Mouse (Mus musculus) layer of hippocampus, postnatal 14 days (tissue): Measurements from ENCODE around the gene Kcna7. TPM values are rescaled to one million over a fixed set of nuclear protein-coding genes. Genes with fewer than 3 reads are reported as not detected.

Experiments used
- DNase-seq, 2 experiments: peaks; one replicate each; pipeline ENCODE4 v3.0.0; 2021 to 2022; ENCODE audit warnings: low spot score in 2 of 2, mixed read lengths in 1 of 2
- microRNA-seq, 2 experiments: library from miRNA; unstranded; fragments of <30 nt; microRNA quantifications; one replicate each; pipeline ENCODE4 v1.2.0; 2021
- total RNA-seq, 2 experiments: library from RNA; stranded (reverse); gene quantifications; 2 replicates each; pipeline ENCODE4 v1.2.3; 2021

Kcna7 gene
- total RNA-seq, 2 experiments from 2014 or later, result not detected

DNA sequence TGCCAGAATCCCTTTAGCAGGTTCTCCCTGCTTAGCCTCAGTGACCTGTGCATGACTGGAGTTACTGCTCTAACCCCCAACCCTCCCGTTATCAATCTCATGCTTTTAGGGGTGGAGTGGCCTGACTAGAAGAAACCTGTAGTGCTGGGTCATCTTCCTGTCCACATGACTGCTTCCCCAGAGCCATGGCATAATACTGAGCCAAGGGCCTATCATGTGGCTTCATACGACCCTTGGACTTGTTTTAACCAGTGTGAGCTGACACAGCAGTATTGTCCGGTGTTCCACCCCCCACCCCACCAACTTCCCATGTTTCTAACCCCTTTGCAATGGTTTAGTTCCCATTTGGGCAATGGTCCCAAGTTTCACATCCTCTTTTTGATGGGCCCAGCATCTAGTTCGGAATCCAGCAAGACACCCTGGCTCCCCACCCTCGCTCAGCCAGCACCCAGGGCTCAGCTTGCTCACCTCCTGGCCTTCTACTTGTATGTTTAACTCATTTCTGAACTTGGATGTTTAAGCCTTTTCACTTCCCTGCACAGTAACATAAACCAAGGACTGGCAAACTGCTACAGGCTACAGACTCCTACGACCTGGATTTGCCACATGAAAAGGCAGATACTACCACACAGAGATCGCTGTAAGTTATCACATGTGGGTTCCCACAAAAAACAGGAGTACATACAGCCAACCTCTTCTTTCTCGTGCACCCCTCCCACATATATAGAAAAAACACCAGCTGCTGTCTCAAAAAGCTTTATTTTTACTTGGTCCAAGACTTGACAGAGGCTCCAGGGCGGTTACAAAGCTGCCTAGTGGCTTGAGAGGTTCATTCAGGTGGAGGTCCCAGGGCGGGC lies 52.0 kb downstream of the Kcna7 start:
- DNase-seq, result peak in 1 of 2 experiments; percentile 71

DNA sequence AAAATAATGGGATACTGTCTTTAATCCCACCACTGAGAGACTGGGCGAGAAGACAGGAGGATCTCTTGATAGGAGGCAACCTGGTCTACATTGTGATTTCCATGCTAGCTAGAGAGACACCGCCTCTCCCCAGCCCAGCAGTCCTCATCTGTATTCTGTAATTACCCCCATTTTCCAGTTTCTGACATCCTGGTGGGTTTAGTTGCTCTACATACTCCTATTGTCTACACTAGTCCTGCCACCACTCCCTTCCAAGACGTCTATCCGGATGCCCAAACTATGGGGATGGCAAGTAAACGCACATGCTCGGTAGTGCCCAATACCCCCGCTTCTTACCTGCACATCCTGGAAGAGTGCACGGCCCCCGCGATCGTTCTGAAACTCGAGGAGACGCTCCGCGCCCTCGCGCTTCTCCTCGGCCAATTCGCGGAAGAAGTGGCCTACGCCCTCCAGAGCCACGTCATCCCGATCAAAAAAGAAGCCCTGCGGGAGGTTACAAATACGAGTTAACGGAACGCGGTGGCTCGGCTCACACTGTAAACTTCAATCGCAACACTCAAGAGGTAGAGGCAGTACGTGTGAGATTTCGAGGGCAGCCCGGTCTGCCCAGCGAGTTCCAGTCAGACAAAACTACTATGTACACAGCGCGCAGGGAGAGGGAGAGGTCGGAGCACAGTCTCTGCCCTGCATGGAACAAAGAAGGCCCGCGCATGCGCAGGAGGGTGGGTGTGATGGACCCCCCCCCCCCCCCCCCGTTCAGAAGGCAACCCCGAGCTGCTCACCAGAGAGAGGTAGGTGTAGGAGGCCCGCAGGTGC lies 53.5 kb downstream of the Kcna7 start:
- peak; percentile 78 to 85 for DNase-seq

Small RNA genes lying within 50 kb of the gene (microRNA-seq; reads per million reads assigned to microRNA genes)
- gene Gm22133, result 0 reads per million in 2 experiments

Other genes with a start within 250 kb of the Kcna7 start
- gene Slc17a7, start 241.7 kb upstream of the Kcna7 start, total RNA-seq, result 1,000 to 10,000 TPM; 1,582 to 1,636 TPM
- under 1 TPM in 1 of 2 experiments, not detected in 1; 0.26 TPM for gene Gfy, start 226.1 kb upstream of the Kcna7 start, total RNA-seq
- not detected for gene Pth2, start 224.7 kb upstream of the Kcna7 start, total RNA-seq
- gene Ccdc155, start 200.8 kb upstream of the Kcna7 start, total RNA-seq, result 1 to 10 TPM; 2.0 to 2.7 TPM
- 1 to 10 TPM; 2.6 to 3.3 TPM for gene Dkkl1, start 193.5 kb upstream of the Kcna7 start, total RNA-seq
- 10 to 100 TPM in 1 of 2 experiments, 1 to 10 TPM in 1; 6.9 to 11.5 TPM for gene Tead2, start 189.9 kb upstream of the Kcna7 start, total RNA-seq
- gene Cd37, start 166.5 kb upstream of the Kcna7 start, total RNA-seq, result 1 to 10 TPM; 4.0 TPM
- 1 to 10 TPM; 1.4 to 2.3 TPM for gene Slc6a16, start 164.6 kb upstream of the Kcna7 start, total RNA-seq
- not detected for gene Slc6a21, start 128.1 kb upstream of the Kcna7 start, total RNA-seq
- gene Trpm4, start 71.9 kb upstream of the Kcna7 start, total RNA-seq, result 10 to 100 TPM; 14.8 to 15.5 TPM
- under 1 TPM; 0.50 to 0.69 TPM for gene Hrc, start 70.4 kb upstream of the Kcna7 start, total RNA-seq
- 100 to 1,000 TPM; 133 TPM for gene Ppfia3, start 38.6 kb upstream of the Kcna7 start, total RNA-seq
- 100 to 1,000 TPM; 148 to 157 TPM for gene Lin7b, start 35.1 kb upstream of the Kcna7 start, total RNA-seq
- gene Snrnp70, start 9.9 kb upstream of the Kcna7 start, total RNA-seq, result 100 to 1,000 TPM; 386 to 456 TPM
- gene Ntf5, start 8.0 kb downstream of the Kcna7 start, total RNA-seq, result under 1 TPM in 1 of 2 experiments, not detected in 1; 0.31 TPM
- gene Lhb, start 15.2 kb downstream of the Kcna7 start, total RNA-seq, result under 1 TPM in 1 of 2 experiments, not detected in 1; 0.69 TPM
- gene Gys1, start 29.2 kb downstream of the Kcna7 start, total RNA-seq, result 10 to 100 TPM; 17.7 to 18.7 TPM
- 10 to 100 TPM; 30.4 to 45.0 TPM for gene Ruvbl2, start 32.4 kb downstream of the Kcna7 start, total RNA-seq
- gene Ftl1, start 54.2 kb downstream of the Kcna7 start, total RNA-seq, result 100 to 1,000 TPM; 300 to 331 TPM
- 10 to 100 TPM; 90.2 to 90.6 TPM for gene Bax, start 61.2 kb downstream of the Kcna7 start, total RNA-seq
- not detected for gene Tulp2, start 76.2 kb downstream of the Kcna7 start, total RNA-seq
- under 1 TPM; 0.57 to 0.62 TPM for gene Gm45808, start 81.2 kb downstream of the Kcna7 start, total RNA-seq
- gene Dhdh, start 83.2 kb downstream of the Kcna7 start, total RNA-seq, result 1 to 10 TPM; 2.8 TPM
- gene Nucb1, start 104.8 kb downstream of the Kcna7 start, total RNA-seq, result 100 to 1,000 TPM in 1 of 2 experiments, 10 to 100 TPM in 1; 97.1 to 109 TPM
- 10 to 100 TPM; 27.8 to 29.5 TPM for gene Ppp1r15a, start 120.6 kb downstream of the Kcna7 start, total RNA-seq
- gene Plekha4, start 120.7 kb downstream of the Kcna7 start, total RNA-seq, result 1 to 10 TPM in 1 of 2 experiments, under 1 TPM in 1; 0.83 to 1.5 TPM
- gene Hsd17b14, start 149.2 kb downstream of the Kcna7 start, total RNA-seq, result not detected
- 10 to 100 TPM; 21.4 to 27.2 TPM for gene Bcat2, start 164.5 kb downstream of the Kcna7 start, total RNA-seq
- gene Fgf21, start 209.8 kb downstream of the Kcna7 start, total RNA-seq, result not detected
- not detected for gene Fut1, start 211.6 kb downstream of the Kcna7 start, total RNA-seq
- gene Izumo1, start 216.2 kb downstream of the Kcna7 start, total RNA-seq, result under 1 TPM in 1 of 2 experiments, not detected in 1; 0.23 TPM
- gene Rasip1, start 221.8 kb downstream of the Kcna7 start, total RNA-seq, result 10 to 100 TPM in 1 of 2 experiments, 1 to 10 TPM in 1; 9.3 to 10.3 TPM
- 1 to 10 TPM; 1.7 to 1.8 TPM for gene Mamstr, start 234.3 kb downstream of the Kcna7 start, total RNA-seq